Mouse (Mus musculus): ENCODE data around the gene Tom1l2. TPM values are rescaled to one million over a fixed set of nuclear protein-coding genes. Genes with fewer than 3 reads are reported as not detected.

Gene Tom1l2
- polyA plus RNA-seq, 1 experiment from 2014 or later, result 26.1 TPM

DNA sequence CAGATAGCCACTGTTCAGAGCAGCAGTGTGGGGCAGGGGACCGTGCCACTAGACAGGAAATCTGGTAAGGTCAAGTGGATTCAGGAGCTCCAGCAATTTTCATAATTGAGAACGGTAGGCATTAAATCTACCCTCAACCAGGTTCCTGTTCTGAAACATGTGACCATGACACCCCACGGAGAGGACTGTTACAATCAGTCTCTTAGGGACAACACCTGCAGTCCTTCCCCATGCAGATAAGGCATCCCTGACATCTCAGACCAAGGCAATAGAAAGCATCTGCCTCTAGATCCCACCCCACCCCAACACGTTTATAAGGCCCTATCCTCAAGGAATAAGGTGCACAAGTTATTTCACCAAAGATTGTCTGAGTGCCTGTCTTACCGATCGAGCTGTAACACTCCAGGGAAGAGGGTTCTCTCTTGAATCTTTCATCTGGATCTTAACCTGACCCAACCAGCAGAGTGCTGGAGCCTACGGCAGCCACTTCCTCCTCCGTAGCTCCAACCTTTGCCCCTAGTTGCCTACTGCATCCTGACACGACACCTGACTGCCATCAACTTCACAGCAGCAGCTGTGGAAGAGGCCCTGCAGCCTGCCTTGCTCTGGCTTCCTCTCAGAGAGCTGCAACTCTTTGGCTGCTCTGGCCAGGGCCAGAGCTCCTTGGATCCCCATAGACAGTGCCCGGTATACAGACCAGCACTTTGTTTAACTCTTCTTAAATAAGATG is 50.2 kb downstream of the Tom1l2 start:
- Histone ChIP-seq H3K4me2 (no peak overlapping the region), H3K9me3 (no peaks in the 10 kb centered on the region), H3K27ac (peak overlapping the region; percentile 88), H3K4me1 (peaks cover 44% of the 10 kb centered on the region), H3K36me3 (no peaks in the 10 kb centered on the region), H3K27me3 (no peaks in the 10 kb centered on the region), H3K4me3 (no peak overlapping the region), H3K9ac (0 out of 2 replicates have a peak overlapping the region, but pooled peaks have one; percentile 24)
- no peak for ATAC-seq (ENCODE audit: borderline replicate concordance, extremely low read depth, low FRiP score, low TSS enrichment)
- 46% methylated on average over 10 of the region's 10 CpGs for WGBS

DNA sequence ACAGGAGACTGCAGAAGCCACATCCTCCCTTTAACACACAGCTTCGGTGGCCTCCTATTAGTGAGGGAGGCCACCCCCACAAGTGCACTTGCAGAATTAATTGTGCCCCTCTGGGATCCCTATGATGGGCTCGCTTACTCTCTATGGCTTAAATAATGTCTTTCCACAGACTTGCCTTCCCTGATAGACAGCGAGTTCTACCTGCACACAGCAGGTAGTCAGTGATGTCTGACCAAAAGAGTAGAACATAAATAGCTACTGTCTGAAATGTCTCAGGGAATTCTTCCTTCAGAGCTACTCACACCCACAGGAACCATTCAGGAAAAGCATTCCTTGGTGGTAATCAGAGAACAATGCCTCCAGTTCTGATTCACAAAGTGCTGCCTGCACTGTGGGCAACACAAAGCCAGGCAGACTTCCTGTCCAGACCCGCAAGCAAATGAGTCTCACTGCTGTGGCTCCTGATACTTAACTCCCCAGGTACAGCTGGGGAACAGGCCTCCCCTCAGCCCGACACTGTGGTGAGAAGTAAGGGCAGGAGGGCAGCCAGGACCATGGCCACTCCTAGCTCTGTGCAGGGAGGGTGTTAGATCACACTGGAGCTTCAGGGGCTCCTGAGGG is 51.0 kb downstream of the Tom1l2 start:
- WGBS, result 50% methylated on average over 5 of the region's 5 CpGs
- H3K36me3 ChIP-seq, result no peaks in the 10 kb centered on the region
- ATAC-seq (ENCODE audit: borderline replicate concordance, extremely low read depth, low FRiP score, low TSS enrichment), result 0 out of 2 replicates have a peak, but pooled peaks have one; percentile 42
- no peaks in the 10 kb centered on the region for H3K9me3 ChIP-seq
- peak overlapping the region; percentile 88 for H3K27ac ChIP-seq
- H3K4me2 ChIP-seq, result 0 out of 2 replicates have a peak overlapping the region, but pooled peaks have one; percentile 20
- H3K9ac ChIP-seq, result 0 out of 2 replicates have a peak overlapping the region, but pooled peaks have one; percentile 24
- H3K4me1 ChIP-seq, result peaks cover 37% of the 10 kb centered on the region
- no peaks in the 10 kb centered on the region for H3K27me3 ChIP-seq
- no peak overlapping the region for H3K4me3 ChIP-seq

DNA sequence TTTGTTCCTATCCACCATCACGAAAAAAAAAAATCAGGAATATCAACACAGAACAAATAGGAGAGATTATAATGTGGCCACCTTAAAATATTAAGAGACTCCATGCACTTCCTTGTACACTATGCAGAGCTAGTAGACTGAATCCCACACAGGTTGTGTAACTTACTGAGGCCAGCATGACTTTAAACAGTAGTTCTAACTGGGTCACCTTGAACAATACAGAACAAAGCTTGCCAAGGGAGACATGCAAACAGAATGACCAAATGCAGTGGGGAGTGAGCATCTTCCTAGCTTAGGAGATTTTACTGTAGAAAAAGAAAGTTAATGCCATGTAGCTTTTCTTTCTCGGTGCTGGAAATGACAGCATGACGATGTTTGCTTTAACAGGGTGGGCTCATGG is 52.4 kb downstream of the Tom1l2 start:
- H3K9ac ChIP-seq, result no peak overlapping the region
- 57% methylated on average over 3 of the region's 3 CpGs for WGBS
- no peaks in the 10 kb centered on the region for H3K27me3 ChIP-seq
- H3K27ac ChIP-seq, result peak overlapping the region; percentile 88; the same call in 1 of the 2 replicates
- no peak overlapping the region for H3K4me3 ChIP-seq
- H3K36me3 ChIP-seq, result no peaks in the 10 kb centered on the region
- H3K4me1 ChIP-seq, result peaks cover 41% of the 10 kb centered on the region
- H3K9me3 ChIP-seq, result no peaks in the 10 kb centered on the region
- H3K4me2 ChIP-seq, result no peak overlapping the region
- ATAC-seq (ENCODE audit: borderline replicate concordance, extremely low read depth, low FRiP score, low TSS enrichment), result no peak

DNA sequence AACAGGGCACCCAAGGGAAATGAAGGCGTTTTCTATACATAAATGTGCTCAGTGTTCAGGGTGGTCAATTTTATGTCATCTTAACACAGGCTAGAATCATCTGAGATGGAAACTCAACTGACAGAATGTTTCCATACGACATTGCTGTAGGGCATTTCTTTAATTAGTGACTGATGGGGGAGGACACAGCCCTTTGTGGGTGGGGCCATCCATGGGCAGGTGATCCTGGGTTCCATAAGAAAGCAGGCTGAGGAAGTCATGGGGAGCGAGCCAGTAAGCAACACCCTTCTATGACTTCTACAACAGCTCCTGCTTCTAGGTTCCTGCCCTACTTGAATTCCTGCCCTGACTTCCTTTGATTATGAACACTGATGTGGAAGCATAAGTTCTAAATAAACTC is 54.9 kb downstream of the Tom1l2 start:
- no peaks in the 10 kb centered on the region for H3K36me3 ChIP-seq
- H3K27ac ChIP-seq, result no peak overlapping the region
- no peak overlapping the region for H3K4me3 ChIP-seq
- H3K4me2 ChIP-seq, result no peak overlapping the region
- no peak for ATAC-seq (ENCODE audit: borderline replicate concordance, extremely low read depth, low FRiP score, low TSS enrichment)
- no peak overlapping the region for H3K9ac ChIP-seq
- no peaks in the 10 kb centered on the region for H3K27me3 ChIP-seq
- H3K4me1 ChIP-seq, result peaks cover 50% of the 10 kb centered on the region
- H3K9me3 ChIP-seq, result no peaks in the 10 kb centered on the region
- 74% methylated on average over 3 of the region's 3 CpGs for WGBS

DNA sequence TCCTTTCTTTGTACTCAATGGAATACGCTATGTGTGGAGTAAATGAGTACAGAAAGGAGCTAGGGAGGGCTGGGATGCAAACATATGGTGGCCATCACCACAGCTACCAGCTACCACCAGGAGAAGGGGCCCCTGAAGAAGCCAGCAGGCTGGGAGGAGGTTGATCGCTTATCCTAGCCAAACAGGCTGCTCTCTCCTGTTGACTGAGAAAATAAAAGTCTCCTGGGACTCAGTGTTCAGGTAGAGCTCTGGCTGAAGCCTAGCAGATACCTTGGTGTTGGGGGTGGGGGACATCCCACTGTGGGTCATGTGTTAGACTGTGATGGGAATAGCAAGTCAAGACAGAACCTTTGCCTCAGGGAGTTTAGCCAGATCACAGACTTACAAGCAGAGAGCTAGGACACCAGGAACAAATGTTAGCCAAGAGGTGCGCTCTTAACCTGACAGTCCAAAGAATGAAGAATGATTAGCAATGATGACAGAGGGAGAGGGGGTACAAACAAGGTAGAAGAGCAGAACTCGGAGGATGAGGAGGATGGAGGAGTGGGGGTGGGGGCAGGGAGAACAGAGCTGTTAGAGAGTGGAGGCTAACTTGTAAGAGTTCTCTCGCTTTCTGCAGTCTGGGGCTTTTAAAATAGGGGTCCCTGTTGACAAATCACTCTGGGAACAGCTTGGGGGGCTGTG is 57.9 kb downstream of the Tom1l2 start:
- Histone ChIP-seq H3K36me3 (no peaks in the 10 kb centered on the region), H3K9ac (no peak overlapping the region), H3K4me2 (no peak overlapping the region), H3K4me1 (peaks cover 50% of the 10 kb centered on the region), H3K27ac (0 out of 2 replicates have a peak overlapping the region, but pooled peaks have one; percentile 31), H3K4me3 (no peak overlapping the region), H3K27me3 (no peaks in the 10 kb centered on the region), H3K9me3 (no peaks in the 10 kb centered on the region)
- WGBS, result 51% methylated on average over 5 of the region's 5 CpGs
- no peak for ATAC-seq (ENCODE audit: borderline replicate concordance, extremely low read depth, low FRiP score, low TSS enrichment)

DNA sequence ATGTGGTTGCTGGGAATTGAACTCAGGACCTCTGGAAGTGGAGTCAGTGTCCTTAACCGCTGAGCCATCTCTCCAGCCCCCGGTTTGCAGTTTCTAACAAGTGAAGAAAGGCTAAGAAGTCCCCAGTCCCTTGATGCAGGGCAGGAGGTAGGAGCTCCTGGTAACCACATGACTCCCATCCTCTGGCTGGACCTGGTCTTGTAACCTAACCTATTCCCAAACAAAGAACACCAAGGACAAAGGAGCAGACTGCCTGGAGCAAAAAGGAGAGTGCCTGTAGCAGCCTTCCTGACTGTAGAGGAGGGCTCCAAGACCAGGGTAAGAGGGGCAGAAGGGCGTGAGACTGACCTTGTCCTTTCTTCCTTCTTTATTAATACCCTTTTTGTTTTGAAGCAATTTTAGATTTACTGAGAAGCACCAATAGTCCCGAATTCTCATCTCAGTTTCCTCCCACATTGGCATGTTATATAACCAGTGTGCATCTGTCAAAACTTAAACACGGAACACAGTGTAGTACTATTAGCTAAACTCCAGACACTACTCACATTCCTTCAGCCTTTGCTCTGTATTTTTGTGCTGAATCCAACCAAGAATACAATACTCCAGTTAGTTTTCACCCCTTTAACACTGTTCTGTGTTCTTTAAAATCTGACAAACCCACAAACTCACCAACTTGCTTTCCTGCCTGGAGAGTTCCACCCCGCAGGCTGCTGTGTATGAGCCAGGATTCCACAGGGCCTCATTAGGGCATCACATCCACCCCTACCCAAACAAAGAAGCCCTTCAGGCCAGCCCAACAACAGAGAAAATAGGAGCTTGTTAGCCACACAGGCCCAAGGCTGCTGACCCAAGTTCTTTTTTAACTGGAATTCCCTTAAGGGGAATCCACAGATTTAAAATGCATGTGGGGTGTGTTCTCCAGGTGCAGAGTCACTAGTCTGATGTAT is 58.7 kb downstream of the Tom1l2 start:
- peak overlapping the region; percentile 12; the same call in 1 of the 2 replicates for H3K27ac ChIP-seq
- no peaks in the 10 kb centered on the region for H3K27me3 ChIP-seq
- H3K9me3 ChIP-seq, result no peaks in the 10 kb centered on the region
- no peak for ATAC-seq (ENCODE audit: borderline replicate concordance, extremely low read depth, low FRiP score, low TSS enrichment)
- 77% methylated on average over 6 of the region's 6 CpGs for WGBS
- no peaks in the 10 kb centered on the region for H3K36me3 ChIP-seq
- no peak overlapping the region for H3K9ac ChIP-seq
- no peak overlapping the region for H3K4me3 ChIP-seq
- peaks cover 52% of the 10 kb centered on the region for H3K4me1 ChIP-seq
- no peak overlapping the region for H3K4me2 ChIP-seq

DNA sequence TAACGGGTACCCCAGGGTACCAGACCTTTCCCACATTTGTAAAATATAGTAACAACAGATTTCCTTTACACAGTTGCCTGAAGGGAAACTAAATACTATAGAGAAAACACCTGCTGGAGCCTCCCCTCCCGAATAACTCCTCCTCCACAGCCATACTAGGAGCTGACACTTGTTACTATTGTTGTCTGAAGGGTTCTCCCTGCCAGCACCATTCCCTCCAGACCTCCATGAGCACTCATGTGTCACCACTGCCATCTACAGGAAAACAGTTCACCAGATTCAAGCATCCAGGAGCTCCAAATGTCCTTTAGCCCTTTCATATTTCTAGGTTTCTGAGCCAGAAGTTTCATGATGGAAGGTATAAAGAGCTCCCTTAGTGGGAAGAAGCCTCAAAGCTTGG is 60.0 kb downstream of the Tom1l2 start:
- Histone ChIP-seq H3K4me3 (no peak overlapping the region), H3K4me2 (no peak overlapping the region), H3K4me1 (peaks cover 56% of the 10 kb centered on the region), H3K9me3 (no peaks in the 10 kb centered on the region), H3K27ac (peak overlapping the region; percentile 31), H3K36me3 (no peaks in the 10 kb centered on the region), H3K9ac (no peak overlapping the region), H3K27me3 (no peaks in the 10 kb centered on the region)
- ATAC-seq (ENCODE audit: borderline replicate concordance, extremely low read depth, low FRiP score, low TSS enrichment), result peak; percentile 50; the same call in 1 of the 2 replicates
- WGBS, result 43% methylated on average over 2 of the region's 2 CpGs

DNA sequence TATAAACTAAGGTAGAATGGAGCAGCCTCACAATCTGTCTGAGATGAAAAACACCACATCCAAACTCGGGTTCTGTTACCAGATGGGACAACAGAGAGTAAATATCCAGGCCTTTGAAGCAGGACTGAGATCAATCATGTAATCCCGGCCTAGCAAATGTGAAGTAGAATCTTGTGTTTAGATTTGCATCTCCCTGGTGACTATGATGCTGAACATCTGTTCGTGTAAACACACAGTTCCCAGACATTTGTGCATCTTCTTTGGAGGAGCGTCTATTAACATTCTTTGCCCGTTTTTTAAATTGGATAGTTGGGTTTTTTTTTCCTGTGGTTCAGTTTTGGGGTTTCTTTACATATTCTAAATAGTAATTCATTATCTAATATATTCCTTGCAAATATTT is 63.7 kb downstream of the Tom1l2 start:
- Histone ChIP-seq H3K36me3 (no peaks in the 10 kb centered on the region), H3K9ac (no peak overlapping the region), H3K4me2 (no peak overlapping the region), H3K4me3 (no peak overlapping the region), H3K4me1 (peaks cover 67% of the 10 kb centered on the region), H3K27me3 (no peaks in the 10 kb centered on the region), H3K27ac (peak overlapping the region; percentile 57), H3K9me3 (no peaks in the 10 kb centered on the region)
- ATAC-seq (ENCODE audit: borderline replicate concordance, extremely low read depth, low FRiP score, low TSS enrichment), result peak; percentile 58; the same call in 1 of the 2 replicates
- 29% methylated on average over 5 of the region's 5 CpGs for WGBS

DNA sequence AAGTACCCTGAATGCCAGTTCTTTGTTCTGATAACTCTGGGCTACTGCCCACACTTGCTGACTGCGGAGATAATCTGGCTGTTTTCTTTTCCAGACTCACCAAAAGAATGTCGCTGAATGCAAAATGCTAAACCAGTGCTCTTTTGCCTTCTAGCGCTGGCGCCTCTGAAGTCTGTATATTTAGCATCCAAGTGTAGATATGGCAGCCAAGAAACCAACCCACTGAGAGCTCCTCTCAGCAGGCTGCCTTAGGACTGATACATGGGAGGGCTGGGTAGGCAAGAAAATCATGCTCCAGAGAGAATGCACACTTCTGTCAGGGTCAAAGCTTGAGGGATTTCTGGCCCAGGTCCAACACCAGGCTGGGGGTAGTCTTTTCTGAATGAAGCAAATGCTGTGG is 66.4 kb downstream of the Tom1l2 start:
- Histone ChIP-seq H3K4me1 (peaks cover 55% of the 10 kb centered on the region), H3K9me3 (no peaks in the 10 kb centered on the region), H3K4me3 (no peak overlapping the region), H3K36me3 (no peaks in the 10 kb centered on the region), H3K27ac (peak overlapping the region; percentile 52), H3K27me3 (no peaks in the 10 kb centered on the region), H3K4me2 (no peak overlapping the region), H3K9ac (no peak overlapping the region)
- 43% methylated on average over 4 of the region's 4 CpGs for WGBS
- ATAC-seq (ENCODE audit: borderline replicate concordance, extremely low read depth, low FRiP score, low TSS enrichment), result peak; percentile 41; the same call in 1 of the 2 replicates

DNA sequence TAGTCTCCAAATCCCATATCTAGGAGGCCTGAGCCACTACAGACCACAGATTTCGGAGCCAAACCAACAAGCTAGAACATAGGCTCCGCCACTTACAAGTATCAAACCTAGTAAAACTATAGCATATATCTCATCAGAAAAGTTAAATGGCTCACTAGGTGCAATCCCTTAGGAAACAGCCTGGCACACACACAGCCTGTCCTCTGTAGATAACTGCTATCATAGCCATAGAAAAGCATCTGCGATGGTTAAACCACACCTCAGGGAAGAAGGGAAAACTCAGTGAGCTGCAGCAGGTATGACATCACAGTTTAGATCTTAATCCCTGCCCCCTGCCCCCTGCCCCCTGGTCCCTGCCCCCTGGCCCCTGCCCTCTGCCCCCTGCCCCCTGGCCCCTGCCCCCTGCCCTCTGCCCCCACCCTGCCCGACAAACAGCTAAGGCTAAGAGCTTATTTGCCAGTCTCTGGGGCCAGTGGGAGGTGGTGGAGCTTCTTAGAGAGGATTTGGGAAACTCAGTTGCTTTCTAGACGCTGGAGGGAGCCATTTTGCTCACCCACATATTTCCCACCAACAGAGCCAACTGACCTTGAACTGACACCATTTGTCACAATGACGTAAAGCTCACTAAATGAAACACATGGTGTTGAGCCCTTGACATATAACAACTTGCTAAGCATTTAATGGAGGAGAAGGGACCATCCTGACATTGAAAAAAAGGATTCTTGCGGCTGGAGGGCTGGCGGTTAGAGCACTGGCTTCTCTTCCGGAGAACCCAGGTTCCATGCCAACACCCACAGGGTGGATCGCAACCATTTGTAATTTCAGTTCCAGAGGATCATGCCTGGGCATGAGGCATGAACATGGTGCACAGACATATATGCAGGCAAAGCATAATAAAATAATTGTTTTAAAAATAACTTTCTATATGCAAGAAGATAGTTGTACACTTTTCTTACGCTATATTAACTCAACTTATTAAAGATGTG is 72.0 kb downstream of the Tom1l2 start:
- H3K4me3 ChIP-seq, result no peak overlapping the region
- no peak overlapping the region for H3K4me2 ChIP-seq
- 62% methylated on average over 11 of the region's 11 CpGs for WGBS
- no peak overlapping the region for H3K27ac ChIP-seq
- no peaks in the 10 kb centered on the region for H3K36me3 ChIP-seq
- no peak overlapping the region for H3K9ac ChIP-seq
- no peak for ATAC-seq (ENCODE audit: borderline replicate concordance, extremely low read depth, low FRiP score, low TSS enrichment)
- peaks cover 29% of the 10 kb centered on the region for H3K4me1 ChIP-seq
- H3K27me3 ChIP-seq, result no peaks in the 10 kb centered on the region
- no peaks in the 10 kb centered on the region for H3K9me3 ChIP-seq
